Mouse (Mus musculus): ENCODE data around the gene Gm20388.
"Not testable (repeated sequence)": the region's sequence is repeated elsewhere in the genome, so short reads cannot be mapped to it uniquely, and the experiment has no call there.

The Gm20388 gene

DNA sequence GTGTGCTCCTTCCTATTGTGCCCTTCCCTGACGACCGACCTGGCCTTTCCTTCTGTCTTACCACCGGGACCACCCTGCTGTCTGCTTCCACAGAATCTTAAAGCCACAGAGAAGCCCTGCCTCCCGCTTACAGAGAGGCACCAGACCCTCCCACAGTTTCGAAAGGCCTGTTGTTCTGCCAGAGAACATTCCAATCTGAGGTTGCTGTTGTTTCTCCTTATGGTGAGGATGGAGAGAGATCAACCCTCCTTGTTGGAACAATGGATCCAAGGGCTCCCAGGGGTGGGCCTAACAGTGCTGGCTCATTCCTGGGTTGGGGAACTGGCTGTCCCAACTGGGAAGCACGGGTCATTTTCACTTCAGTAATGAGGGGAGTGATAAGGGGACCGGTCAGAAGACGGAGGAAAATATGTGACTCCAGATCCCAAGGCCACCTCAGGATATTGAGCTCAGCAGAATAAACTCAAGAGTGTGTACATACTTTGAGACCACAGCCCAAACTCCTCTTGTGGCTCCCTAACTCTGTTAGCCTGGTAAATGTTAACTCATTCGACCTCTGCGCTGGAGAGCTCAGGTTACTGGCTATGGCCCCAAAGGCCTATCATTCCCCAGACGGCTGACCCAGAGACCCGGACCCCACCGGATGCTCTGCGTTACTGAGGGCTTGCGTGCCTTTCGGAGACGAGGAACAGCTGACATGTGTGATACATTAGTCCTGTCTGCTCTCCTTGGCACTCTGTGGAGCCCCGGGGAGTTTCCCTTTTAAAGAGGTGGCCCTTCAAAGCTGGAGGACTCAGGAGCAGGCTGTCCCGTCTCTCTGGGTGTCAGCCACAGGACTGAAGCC lies 3275.1 kb downstream of the Gm20388 start, which contains the start of gene Dpep1:
Gene Dpep1, plus strand, starts transcription at position 677 of the 844 bp plus-strand sequence.
- DNase-seq (ENCODE audit: low read depth in 2 of 2, low spot score in 2 of 2): no peak

DNA sequence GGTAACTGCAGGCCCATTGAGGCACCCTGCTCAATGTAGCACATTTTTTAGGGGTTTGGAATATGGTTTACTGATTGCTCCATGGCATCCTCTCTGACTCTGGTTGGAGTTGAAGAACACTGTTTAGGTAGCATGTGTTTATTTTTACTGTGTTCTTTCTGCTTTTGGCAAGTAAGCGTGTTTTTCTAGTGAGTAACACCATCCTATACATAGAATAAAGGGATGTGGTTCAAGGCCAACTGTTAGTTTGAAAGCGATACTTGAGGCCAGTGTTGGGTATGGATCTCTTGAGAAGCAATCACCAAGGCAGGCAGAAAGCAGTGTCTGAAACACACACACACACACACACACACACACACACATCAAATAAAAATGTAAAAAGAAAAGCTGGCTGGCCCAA lies 3277.4 kb downstream of the Gm20388 start:
- DNase-seq (ENCODE audit: low read depth in 2 of 2, low spot score in 2 of 2): no peak

DNA sequence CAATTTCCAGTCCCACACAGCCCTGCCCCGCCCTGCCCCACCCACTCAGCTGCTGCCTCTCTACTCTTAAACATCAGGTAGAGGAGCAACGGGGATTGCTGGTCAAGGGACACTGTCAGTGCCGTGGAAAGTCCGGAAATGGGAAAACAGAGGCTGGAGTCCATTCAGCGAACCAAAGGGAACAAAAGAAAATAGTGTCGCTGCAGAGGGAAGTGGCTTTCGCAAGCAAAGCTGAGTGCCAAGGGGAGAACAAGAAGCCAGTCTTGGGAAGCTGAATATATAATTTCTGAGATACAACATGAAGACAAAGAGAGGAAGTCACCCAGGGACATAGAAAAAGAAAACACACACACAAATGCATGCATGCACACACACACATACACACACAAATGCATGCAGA lies 3278.2 kb downstream of the Gm20388 start:
- DNase-seq (ENCODE audit: low read depth in 2 of 2, low spot score in 2 of 2): no peak

- peak in 1 of 2 experiments; percentile 27 for DNase-seq (ENCODE audit: low read depth in 2 of 2, low spot score in 2 of 2)
These were observed 3280.0 kb downstream of the Gm20388 start for GRCm38 (mm10) chr8:123190678-123191077.

DNA sequence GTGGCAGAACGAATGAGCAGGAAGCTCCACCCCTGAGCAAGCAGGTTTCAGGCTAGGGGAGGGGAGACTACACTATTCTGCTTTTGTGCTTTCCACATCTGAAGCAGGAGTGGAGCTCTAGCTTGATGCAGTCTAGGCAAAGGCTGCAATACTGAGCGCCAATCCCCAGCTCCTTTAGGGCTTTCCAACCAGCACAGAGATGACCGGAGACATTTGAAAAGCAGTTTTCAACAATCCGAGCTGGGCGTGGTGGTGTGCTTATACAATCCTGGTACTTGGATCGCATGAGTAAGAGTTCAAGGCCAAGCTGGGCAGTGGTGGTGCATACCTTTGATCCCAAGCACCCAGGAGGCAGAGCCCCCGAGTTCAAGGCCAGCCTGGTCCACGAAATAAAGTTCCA lies 3281.3 kb downstream of the Gm20388 start:
- no peak for DNase-seq (ENCODE audit: low read depth in 2 of 2, low spot score in 2 of 2)

- no peak for DNase-seq (ENCODE audit: low read depth in 2 of 2, low spot score in 2 of 2)
These were observed 3283.1 kb downstream of the Gm20388 start for GRCm38 (mm10) chr8:123193771-123194170.

DNA sequence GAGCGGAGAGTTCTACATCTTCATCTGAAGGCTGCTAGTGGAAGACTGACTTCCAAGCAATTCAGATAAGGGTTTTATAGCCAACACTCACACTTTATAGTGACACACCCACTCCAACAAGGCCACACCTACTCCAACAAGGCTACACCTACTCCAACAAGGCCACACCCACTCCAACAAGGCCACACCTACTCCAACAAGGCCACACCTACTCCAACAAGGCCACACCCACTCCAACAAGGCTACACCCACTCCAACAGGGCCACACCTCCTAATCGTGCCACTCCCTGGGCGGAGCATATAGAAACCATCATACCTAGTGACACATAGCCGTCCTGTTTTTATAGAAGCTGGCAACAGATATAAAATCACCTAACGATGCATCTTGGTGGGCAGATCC lies 3286.4 kb downstream of the Gm20388 start:
- not testable (repeated sequence) for DNase-seq (ENCODE audit: low read depth in 2 of 2, low spot score in 2 of 2)

GRCm38 (mm10) chr8:123199864-123200263 lies 3289.2 kb downstream of the Gm20388 start:
- DNase-seq (ENCODE audit: low read depth in 2 of 2, low spot score in 2 of 2): no peak

GRCm38 (mm10) chr8:123202288-123202687 lies 3291.6 kb downstream of the Gm20388 start:
- peak; percentile 74 for DNase-seq (ENCODE audit: low read depth in 2 of 2, low spot score in 2 of 2)

GRCm38 (mm10) chr8:123203571-123203970 lies 3292.9 kb downstream of the Gm20388 start:
- peak in 1 of 2 experiments; percentile 14 for DNase-seq (ENCODE audit: low read depth in 2 of 2, low spot score in 2 of 2)

- DNase-seq (ENCODE audit: low read depth in 2 of 2, low spot score in 2 of 2): no peak
These were observed 3301.2 kb downstream of the Gm20388 start for GRCm38 (mm10) chr8:123211876-123212275.

DNA sequence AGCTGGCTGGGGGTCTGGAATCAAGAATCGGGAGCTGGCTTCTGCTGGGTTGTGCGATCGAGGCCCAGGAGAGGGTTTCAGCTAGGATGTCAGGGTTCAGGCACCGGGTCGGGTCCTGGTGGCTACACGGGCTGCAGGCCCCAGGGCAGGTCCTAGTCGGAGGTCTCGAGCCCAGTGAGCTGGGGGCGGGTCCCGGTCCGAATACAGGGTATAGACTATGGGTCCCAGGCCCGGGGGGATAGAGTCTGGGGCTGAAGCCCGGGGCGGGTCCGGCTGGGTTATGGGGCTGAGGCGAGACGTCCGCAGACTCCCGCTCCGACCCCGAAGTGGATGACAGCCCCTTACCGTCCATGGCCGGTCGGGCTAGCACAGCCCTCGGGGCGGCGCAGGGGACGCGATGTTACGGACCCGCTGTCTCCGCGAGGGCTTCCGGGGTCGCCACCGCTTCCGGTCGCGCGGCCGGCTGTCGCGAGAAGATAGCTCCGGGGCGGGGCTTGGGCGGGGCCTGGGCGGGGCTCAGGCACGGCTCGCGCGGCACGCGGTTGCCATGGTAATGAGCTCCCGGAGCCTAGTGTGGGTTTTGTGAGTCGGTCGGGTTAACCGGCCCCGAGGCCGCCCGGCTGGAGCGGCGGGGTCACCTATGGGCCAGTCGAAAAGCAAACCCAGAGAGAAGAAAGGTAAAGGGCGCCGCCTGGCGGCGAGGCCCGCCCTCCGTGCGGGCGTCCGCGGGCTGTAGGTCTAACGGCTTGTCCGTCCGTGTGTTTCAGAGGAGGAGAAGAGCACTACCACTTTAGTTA lies 3301.9 kb downstream of the Gm20388 start, which contains the start of the genes Chmp1a and Spata33:
Gene Chmp1a, minus strand, starts transcription at position 443 of the 797 bp plus-strand sequence.
Gene Spata33, plus strand, starts transcription at position 512 of the 797 bp plus-strand sequence.
- DNase-seq (ENCODE audit: low read depth in 2 of 2, low spot score in 2 of 2): peak; percentile 77 to 78

DNA sequence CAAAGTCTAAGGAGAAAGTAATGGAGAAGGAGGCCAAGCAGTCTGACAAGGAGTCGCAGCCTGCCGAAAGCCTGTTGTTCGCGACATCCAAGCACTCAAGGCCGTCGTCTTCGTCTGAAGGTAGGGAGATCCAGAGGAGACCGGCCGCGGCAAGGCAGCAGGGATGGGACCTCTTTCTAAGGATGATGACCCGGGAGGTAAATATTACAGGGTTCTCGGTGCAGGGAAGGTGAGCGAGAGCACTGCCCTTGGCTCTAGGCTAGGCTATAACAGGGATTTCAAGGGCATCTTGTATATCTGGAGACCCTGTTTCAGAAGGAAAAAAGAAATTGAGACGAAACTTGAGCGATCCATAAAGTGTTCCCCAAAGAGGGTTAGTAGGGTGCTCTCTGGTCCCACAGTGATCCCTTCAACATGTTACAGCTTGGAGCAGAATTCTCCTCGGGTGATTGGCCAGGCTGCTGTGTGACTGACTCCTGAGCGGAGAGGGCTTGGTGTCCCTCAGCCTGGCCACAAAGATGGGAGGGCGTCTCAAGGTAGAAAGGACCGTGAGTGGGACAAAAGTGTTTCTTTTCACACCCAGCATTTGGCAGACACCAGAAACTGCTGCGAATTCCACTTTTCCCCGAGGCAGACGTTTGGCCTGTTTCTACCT lies 3302.6 kb downstream of the Gm20388 start:
- no peak for DNase-seq (ENCODE audit: low read depth in 2 of 2, low spot score in 2 of 2)

DNA sequence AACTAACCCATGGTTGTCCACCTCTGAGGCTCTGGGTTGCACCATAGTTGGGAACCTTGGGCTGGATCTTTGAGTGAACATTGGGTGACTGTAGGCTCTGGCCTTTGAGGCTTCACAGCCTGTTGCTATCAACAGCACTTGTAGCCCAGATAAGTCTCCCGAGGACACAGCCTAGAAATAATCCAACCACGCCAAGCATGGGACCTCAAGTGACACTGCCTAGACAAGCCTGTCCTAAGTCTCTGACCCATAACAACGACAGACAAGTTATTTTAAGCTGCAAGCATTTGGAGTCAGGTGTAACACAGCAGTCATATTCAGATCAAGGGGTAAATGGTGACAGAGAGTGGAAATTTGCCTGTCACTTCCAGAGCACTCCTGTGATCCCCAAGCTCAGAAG lies 3304.8 kb downstream of the Gm20388 start:
- DNase-seq (ENCODE audit: low read depth in 2 of 2, low spot score in 2 of 2): no peak

- DNase-seq (ENCODE audit: low read depth in 2 of 2, low spot score in 2 of 2): no peak
These were observed 3310.3 kb downstream of the Gm20388 start for GRCm38 (mm10) chr8:123220917-123221316.

GRCm38 (mm10) chr8:123224278-123225266 lies 3313.9 kb downstream of the Gm20388 start, which contains the start of gene Cdk10:
TSS of gene Cdk10 (plus strand) at chr8:123224842.
- peak; percentile 83 to 88 for DNase-seq (ENCODE audit: low read depth in 2 of 2, low spot score in 2 of 2)

DNA sequence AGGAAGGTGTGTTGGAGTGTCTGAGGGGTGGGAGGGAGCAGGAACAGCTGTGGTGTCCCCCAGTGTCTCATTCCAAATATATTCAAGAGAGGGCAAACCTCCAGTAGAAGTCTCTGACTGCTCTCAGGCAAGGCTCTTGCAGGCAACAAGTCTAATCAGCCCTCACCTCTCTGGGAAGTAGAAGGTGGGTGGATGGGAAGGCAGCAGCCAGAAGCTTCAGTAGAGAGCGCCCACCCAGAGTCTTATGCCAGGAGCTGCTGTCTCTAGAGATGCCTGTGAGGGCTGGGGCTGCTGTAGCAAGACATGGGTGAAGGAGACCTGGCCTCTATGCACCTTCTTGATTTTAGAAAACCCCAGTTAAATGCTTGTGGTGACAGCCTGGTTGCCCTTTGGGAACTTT lies 3317.8 kb downstream of the Gm20388 start:
- no peak for DNase-seq (ENCODE audit: low read depth in 2 of 2, low spot score in 2 of 2)

DNA sequence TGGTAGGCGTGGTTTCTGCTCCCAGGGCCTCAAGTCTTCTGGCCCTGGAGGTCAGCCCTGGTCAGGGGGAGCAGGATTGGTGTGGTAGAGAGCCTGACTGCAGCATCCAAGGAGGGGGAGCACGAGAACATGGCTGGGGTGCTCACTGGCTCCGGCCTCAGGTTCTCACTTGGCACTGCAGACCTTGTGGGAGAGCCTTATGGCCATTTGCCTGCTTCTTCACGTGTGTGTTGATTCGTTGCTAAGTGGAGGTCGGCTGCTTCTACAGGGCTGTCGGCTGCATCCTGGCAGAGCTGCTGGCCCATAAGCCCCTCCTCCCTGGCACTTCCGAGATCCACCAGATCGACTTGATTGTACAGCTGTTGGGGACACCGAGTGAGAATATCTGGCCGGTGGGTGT lies 3319.7 kb downstream of the Gm20388 start:
- DNase-seq (ENCODE audit: low read depth in 2 of 2, low spot score in 2 of 2): not testable (repeated sequence)

DNA sequence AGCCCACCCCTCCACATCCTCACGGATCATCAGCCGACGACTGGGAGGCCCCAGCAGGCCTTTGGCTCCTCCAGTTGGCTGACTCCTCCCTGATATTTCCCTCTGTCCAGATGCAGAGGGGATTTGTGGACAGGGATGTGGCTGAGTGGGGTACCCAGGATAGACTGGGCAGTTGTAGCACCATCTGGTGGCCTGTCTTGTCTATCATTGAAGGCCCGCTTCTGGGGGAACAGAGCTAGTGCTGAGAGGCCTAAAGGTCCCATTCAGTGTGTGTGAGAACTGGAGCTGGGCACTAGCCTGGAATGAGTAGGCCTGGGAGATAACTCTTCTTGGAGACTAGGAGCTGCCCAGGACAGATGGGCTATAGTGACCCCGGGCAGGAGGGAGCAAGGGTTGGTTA lies 3321.1 kb downstream of the Gm20388 start:
- DNase-seq (ENCODE audit: low read depth in 2 of 2, low spot score in 2 of 2): no peak

DNA sequence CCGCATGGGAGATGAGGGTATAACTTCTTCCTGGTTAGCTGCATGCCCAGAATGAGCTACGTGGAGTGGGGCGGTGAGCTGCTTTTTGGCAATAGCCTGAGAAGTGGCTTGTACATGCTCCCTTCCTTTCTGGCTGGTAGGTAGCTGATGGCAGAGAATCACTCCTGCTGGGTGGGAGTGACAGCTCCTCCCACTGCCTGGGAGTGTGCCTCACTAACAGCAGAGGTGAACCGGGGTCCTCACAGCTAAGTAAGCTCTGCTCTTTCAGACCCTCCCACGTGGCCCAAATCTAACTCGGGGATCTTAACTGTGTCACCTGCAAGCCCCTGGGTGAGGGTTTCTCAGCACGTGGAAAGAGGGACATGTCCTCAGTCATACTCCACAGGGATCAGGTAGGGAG lies 3321.9 kb downstream of the Gm20388 start:
- DNase-seq (ENCODE audit: low read depth in 2 of 2, low spot score in 2 of 2): no peak
